Mouse (Mus musculus): ENCODE measurements around the gene Gchfr. TPM values are rescaled to one million over a fixed set of nuclear protein-coding genes. Genes with fewer than 3 reads are reported as not detected.

The Gchfr gene
- 1.2 and 3.8 TPM in 2 replicates for polyA plus RNA-seq (2015; fragmentation: Nextera tagmentation; extraction: Ambion mirVana)

GRCm38 (mm10) chr2:119166901-119167865 lies at the start of gene Gchfr:
TSS of gene Gchfr (plus strand) at chr2:119167773.

GRCm38 (mm10) chr2:119156681-119157572 lies 10.6 kb upstream of the Gchfr start, which contains the start of gene Rmdn3:
TSS of gene Rmdn3 (minus strand) at chr2:119157034.

GRCm38 (mm10) chr2:119173991-119174651 lies 6.5 kb downstream of the Gchfr start, which contains the start of gene Gm14137:
TSS of gene Gm14137 (plus strand) at chr2:119174509.

GRCm38 (mm10) chr2:119208344-119209175 lies 41.0 kb downstream of the Gchfr start, which contains the start of the genes Zfyve19 and Dnajc17:
TSS of gene Zfyve19 (plus strand) at chr2:119208617.
TSS of gene Dnajc17 (minus strand) at chr2:119208795.

Other genes starting within 250 kb of the Gchfr start
- gene Chst14, start 241.3 kb upstream of the Gchfr start, polyA plus RNA-seq (2015; fragmentation: Nextera tagmentation; extraction: Ambion mirVana), result 18.4 and 20.0 TPM in 2 replicates
- 17.5 and 17.8 TPM in 2 replicates for gene Ccdc32, start 138.4 kb upstream of the Gchfr start, polyA plus RNA-seq (2015; fragmentation: Nextera tagmentation; extraction: Ambion mirVana)
- gene Rpusd2, start 133.0 kb upstream of the Gchfr start, polyA plus RNA-seq (2015; fragmentation: Nextera tagmentation; extraction: Ambion mirVana), result 1.2 and 1.4 TPM in 2 replicates
- 9.1 and 14.7 TPM in 2 replicates for gene Knl1, start 120.7 kb upstream of the Gchfr start, polyA plus RNA-seq (2015; fragmentation: Nextera tagmentation; extraction: Ambion mirVana)
- 10.8 and 15.5 TPM in 2 replicates for gene Rad51, start 55.0 kb upstream of the Gchfr start, polyA plus RNA-seq (2015; fragmentation: Nextera tagmentation; extraction: Ambion mirVana)
- gene Rmdn3, start 10.7 kb upstream of the Gchfr start, polyA plus RNA-seq (2015; fragmentation: Nextera tagmentation; extraction: Ambion mirVana), result 30.9 and 32.2 TPM in 2 replicates
- 0.10 and 0.13 TPM in 2 replicates for gene Gm14137, start 6.7 kb downstream of the Gchfr start, polyA plus RNA-seq (2015; fragmentation: Nextera tagmentation; extraction: Ambion mirVana)
- 28.7 and 29.3 TPM in 2 replicates for gene Zfyve19, start 40.8 kb downstream of the Gchfr start, polyA plus RNA-seq (2015; fragmentation: Nextera tagmentation; extraction: Ambion mirVana)
- gene Dnajc17, start 41.0 kb downstream of the Gchfr start, polyA plus RNA-seq (2015; fragmentation: Nextera tagmentation; extraction: Ambion mirVana), result 11.2 and 12.2 TPM in 2 replicates
- 0.66 and 1.1 TPM in 2 replicates for gene Ppp1r14d, start 62.1 kb downstream of the Gchfr start, polyA plus RNA-seq (2015; fragmentation: Nextera tagmentation; extraction: Ambion mirVana)
- 81.7 and 90.6 TPM in 2 replicates for gene Spint1, start 69.6 kb downstream of the Gchfr start, polyA plus RNA-seq (2015; fragmentation: Nextera tagmentation; extraction: Ambion mirVana)
- gene Rhov, start 103.5 kb downstream of the Gchfr start, polyA plus RNA-seq (2015; fragmentation: Nextera tagmentation; extraction: Ambion mirVana), result 51.8 and 56.0 TPM in 2 replicates
- 11.2 and 11.6 TPM in 2 replicates for gene Vps18, start 121.0 kb downstream of the Gchfr start, polyA plus RNA-seq (2015; fragmentation: Nextera tagmentation; extraction: Ambion mirVana)
- gene Dll4, start 158.0 kb downstream of the Gchfr start, polyA plus RNA-seq (2015; fragmentation: Nextera tagmentation; extraction: Ambion mirVana), result 3.5 TPM in 2 replicates
- 1.3 and 7.4 TPM in 2 replicates for gene Chac1, start 183.5 kb downstream of the Gchfr start, polyA plus RNA-seq (2015; fragmentation: Nextera tagmentation; extraction: Ambion mirVana)